Mouse (Mus musculus) embryonic facial prominence, embryonic 10.5 days (tissue): Measurements from ENCODE around the gene Shh. TPM values are rescaled to one million over a fixed set of nuclear protein-coding genes. Genes with fewer than 3 reads are reported as not detected.

Source experiments
- DNase-seq: peaks from one replicate; pipeline ENCODE4 v3.0.0-alpha.2; 2017; ENCODE audit warnings: low spot score
- H3K27ac ChIP-seq: fragments of 300-500 bp; sonication (generic); replicated peaks from 2 replicates; pipeline ENCODE4 v1.5.1; 2016; ENCODE audit warnings: mild to moderate bottlenecking
- H3K27me3 ChIP-seq: fragments of 300-500 bp; sonication (generic); replicated peaks from 2 replicates; pipeline ENCODE4 v1.6.1; 2016; ENCODE audit warnings: low read depth, mild to moderate bottlenecking; ENCODE audit not compliant: poor library complexity, severe bottlenecking
- H3K36me3 ChIP-seq: fragments of 300-500 bp; sonication (generic); replicated peaks from 2 replicates; pipeline ENCODE4 v1.6.1; 2016; ENCODE audit warnings: mild to moderate bottlenecking, moderate library complexity
- H3K4me1 ChIP-seq: fragments of 300-500 bp; sonication (generic); 2 replicates; pipeline ENCODE4 v1.6.1; 2016
- H3K4me3 ChIP-seq: fragments of 300-500 bp; sonication (generic); 2 replicates; pipeline ENCODE4 v1.5.1; 2016; ENCODE audit warnings: mild to moderate bottlenecking, moderate library complexity
- H3K9me3 ChIP-seq: fragments of 300-500 bp; sonication (generic); 2 replicates; pipeline ENCODE4 v1.6.1; 2016; ENCODE audit warnings: mild to moderate bottlenecking
- WGBS: fragments of 180-500 bp; shearing (Covaris S2); methylation state at CpG from one replicate; pipeline ENCODE4 v1.1.7; 2016; 5-methylcytosine and 5-hydroxymethylcytosine counted together
- polyA plus RNA-seq: library from polyadenylated mRNA; unstranded; fragments of >200 nt; fragmentation: Nextera tagmentation; extraction: Ambion mirVana; gene quantifications from 2 replicates; pipeline ENCODE4 v1.2.1, GENCODE M21; 2016

Shh gene
- 2.1 and 3.0 TPM in 2 replicates for polyA plus RNA-seq

GRCm38 (mm10) chr5:28466760-28467306 lies at the start of gene Shh:
Gene Shh, minus strand, starts transcription at chr5:28467256.
- under 1% methylated on average over 31 of the region's 31 CpGs for WGBS
- peaks cover 90% of the 10 kb centered on the region for H3K27me3 ChIP-seq
- peak; percentile 56 for DNase-seq
- no peak within 1 kb of the TSS for H3K27ac ChIP-seq
- no peaks in the 10 kb centered on the region for H3K36me3 ChIP-seq
- peak within 1 kb of the TSS; percentile 67 for H3K4me3 ChIP-seq
- peaks cover 38% of the 10 kb centered on the region for H3K4me1 ChIP-seq
- no peaks in the 10 kb centered on the region for H3K9me3 ChIP-seq

- no peaks in the 10 kb centered on the region for H3K36me3 ChIP-seq
- no peak overlapping the region for H3K4me3 ChIP-seq
- no peaks in the 10 kb centered on the region for H3K9me3 ChIP-seq
- WGBS = 58% methylated on average over 4 of the region's 4 CpGs
- no peak overlapping the region for H3K27ac ChIP-seq
- no peaks in the 10 kb centered on the region for H3K4me1 ChIP-seq
- no peak for DNase-seq
- H3K27me3 ChIP-seq = no peaks in the 10 kb centered on the region
Observed at GRCm38 (mm10) chr5:28500792-28501439, 33.9 kb upstream of the Shh start.

GRCm38 (mm10) chr5:28498846-28499245 lies 31.8 kb upstream of the Shh start:
- H3K9me3 ChIP-seq = no peaks in the 10 kb centered on the region
- no peaks in the 10 kb centered on the region for H3K27me3 ChIP-seq
- H3K4me3 ChIP-seq = no peak overlapping the region
- WGBS = 97% methylated on average over 4 of the region's 4 CpGs
- no peaks in the 10 kb centered on the region for H3K4me1 ChIP-seq
- H3K36me3 ChIP-seq = no peaks in the 10 kb centered on the region
- no peak overlapping the region for H3K27ac ChIP-seq
- no peak for DNase-seq

- Histone ChIP-seq H3K27me3 (no peaks in the 10 kb centered on the region), H3K27ac (no peak overlapping the region), H3K4me1 (no peaks in the 10 kb centered on the region), H3K36me3 (no peaks in the 10 kb centered on the region), H3K4me3 (no peak overlapping the region), H3K9me3 (no peaks in the 10 kb centered on the region)
- 89% methylated on average over 3 of the region's 3 CpGs for WGBS
- no peak for DNase-seq
Observed at GRCm38 (mm10) chr5:28495712-28496650, 28.9 kb upstream of the Shh start.

- no peak for DNase-seq
- 73% methylated on average over 3 of the region's 3 CpGs for WGBS
Observed at GRCm38 (mm10) chr5:28493550-28493949, 26.5 kb upstream of the Shh start.

GRCm38 (mm10) chr5:28482991-28483390 lies 15.9 kb upstream of the Shh start:
- Histone ChIP-seq H3K27me3 (no peaks in the 10 kb centered on the region), H3K27ac (no peak overlapping the region), H3K4me1 (no peaks in the 10 kb centered on the region), H3K36me3 (no peaks in the 10 kb centered on the region), H3K9me3 (no peaks in the 10 kb centered on the region), H3K4me3 (no peak overlapping the region)
- 87% methylated on average over 3 of the region's 3 CpGs for WGBS
- DNase-seq = no peak

More at GRCm38 (mm10) chr5:28493550-28493949, 26.5 kb upstream of the Shh start:
- no peaks in the 10 kb centered on the region for H3K36me3 ChIP-seq
- H3K27ac ChIP-seq = no peak overlapping the region
- no peaks in the 10 kb centered on the region for H3K4me1 ChIP-seq
- H3K9me3 ChIP-seq = no peaks in the 10 kb centered on the region
- no peaks in the 10 kb centered on the region for H3K27me3 ChIP-seq
- H3K4me3 ChIP-seq = no peak overlapping the region

GRCm38 (mm10) chr5:28481730-28482129 lies 14.7 kb upstream of the Shh start:
- 61% methylated on average over 2 of the region's 2 CpGs for WGBS
- H3K36me3 ChIP-seq = no peaks in the 10 kb centered on the region
- DNase-seq = no peak
- H3K4me1 ChIP-seq = no peaks in the 10 kb centered on the region
- no peaks in the 10 kb centered on the region for H3K9me3 ChIP-seq
- no peak overlapping the region for H3K27ac ChIP-seq
- no peak overlapping the region for H3K4me3 ChIP-seq
- H3K27me3 ChIP-seq = no peaks in the 10 kb centered on the region

GRCm38 (mm10) chr5:28476389-28477379 lies 9.6 kb upstream of the Shh start:
- Histone ChIP-seq H3K27me3 (no peaks in the 10 kb centered on the region), H3K27ac (no peak overlapping the region), H3K9me3 (no peaks in the 10 kb centered on the region), H3K4me3 (no peak overlapping the region), H3K4me1 (no peaks in the 10 kb centered on the region), H3K36me3 (no peaks in the 10 kb centered on the region)
- DNase-seq = no peak
- 78% methylated on average over 10 of the region's 10 CpGs for WGBS

- Histone ChIP-seq H3K27me3 (peaks cover 23% of the 10 kb centered on the region), H3K4me3 (no peak overlapping the region), H3K36me3 (no peaks in the 10 kb centered on the region), H3K4me1 (no peaks in the 10 kb centered on the region), H3K27ac (no peak overlapping the region), H3K9me3 (no peaks in the 10 kb centered on the region)
- no peak for DNase-seq
- WGBS = 87% methylated on average over 5 of the region's 5 CpGs
Observed at GRCm38 (mm10) chr5:28473556-28473955, 6.5 kb upstream of the Shh start.

- H3K36me3 ChIP-seq = no peaks in the 10 kb centered on the region
- H3K27me3 ChIP-seq = peaks cover 62% of the 10 kb centered on the region
- no peaks in the 10 kb centered on the region for H3K9me3 ChIP-seq
- no peak overlapping the region for H3K4me3 ChIP-seq
- WGBS = 6% methylated on average over 9 of the region's 9 CpGs
- peak; percentile 73 for DNase-seq
- peaks cover 18% of the 10 kb centered on the region for H3K4me1 ChIP-seq
- no peak overlapping the region for H3K27ac ChIP-seq
Observed at GRCm38 (mm10) chr5:28469525-28470202, 2.6 kb upstream of the Shh start.

GRCm38 (mm10) chr5:28466351-28466750 lies 705 bp downstream of the Shh start:
- WGBS = under 1% methylated on average over 15 of the region's 15 CpGs
- Histone ChIP-seq H3K4me3 (peak overlapping the region; percentile 67), H3K9me3 (no peaks in the 10 kb centered on the region), H3K27me3 (peaks cover 95% of the 10 kb centered on the region), H3K27ac (no peak overlapping the region), H3K4me1 (peaks cover 38% of the 10 kb centered on the region), H3K36me3 (no peaks in the 10 kb centered on the region)
- DNase-seq = no peak
